Mouse (Mus musculus) CH12.LX (cell line): Measurements from ENCODE around the gene Lrrc46.

Source experiments
- CTCF ChIP-seq, 2 experiments: IDR thresholded peaks in 1 of 2; conservative IDR thresholded peaks in 1 of 2; 2 replicates each; pipeline ENCODE4 v1.5.1; 2011 to 2012; ENCODE audit warnings: low read depth in 2 of 2, low read length in 2 of 2, improper control_type of control experiment in 1 of 2, inconsistent platforms in 1 of 2, mild to moderate bottlenecking in 1 of 2, moderate library complexity in 1 of 2
- HCFC1 ChIP-seq: IDR thresholded peaks from 2 replicates; pipeline ENCODE4 v1.6.1; 2012; ENCODE audit warnings: low read depth, mild to moderate bottlenecking, inconsistent platforms, low read length, improper control_type of control experiment
- MAFK ChIP-seq: IDR thresholded peaks from 2 replicates; pipeline ENCODE4 v1.6.1; 2011; ENCODE audit warnings: low read length, improper control_type of control experiment; ENCODE audit not compliant: insufficient replicate concordance
- POLR2A ChIP-seq: IDR thresholded peaks from 2 replicates; pipeline ENCODE4 v1.6.1; 2011; ENCODE audit warnings: low read depth, mild to moderate bottlenecking, improper control_type of control experiment, low read length
- TBP ChIP-seq: conservative IDR thresholded peaks from 2 replicates; pipeline ENCODE4 v1.6.1; 2011; ENCODE audit warnings: low read depth, low read length, improper control_type of control experiment
- USF2 ChIP-seq: conservative IDR thresholded peaks from 2 replicates; pipeline ENCODE4 v1.6.1; 2011; ENCODE audit warnings: low read depth, low read length, improper control_type of control experiment

DNA sequence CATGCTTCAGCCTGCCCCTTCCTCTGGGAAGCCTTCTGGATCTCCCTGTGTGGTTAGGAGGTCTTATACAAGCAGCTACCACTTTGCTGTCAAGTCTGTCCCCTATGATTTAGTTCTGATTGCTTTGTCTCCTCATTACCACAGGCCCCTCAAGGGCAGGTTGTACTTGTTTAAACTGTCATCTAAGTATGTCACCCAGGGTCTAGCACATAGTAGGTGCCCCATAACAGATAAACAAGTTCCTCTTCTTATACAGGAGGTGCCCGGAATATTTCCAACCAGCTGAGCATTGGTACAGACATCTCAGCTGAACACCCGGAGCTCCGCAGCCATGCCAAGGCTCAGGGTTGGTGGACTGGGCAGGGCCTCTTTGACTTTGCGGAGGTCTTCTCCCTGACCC, 8.7 kb downstream of the Lrrc46 start:
- TF ChIP-seq TBP (no peak), CTCF (conservative IDR thresholded peaks at IDR 0.05 in 1 of 2, IDR thresholded peaks at IDR 0.05 in 1 of 2; ENCODE audit: low read depth in 2 of 2, low read length in 2 of 2) (no peak), HCFC1 (no peak), MAFK (no peak), POLR2A (no peak), USF2 (no peak)
